Mouse (Mus musculus): ENCODE data around the gene Hba-a2. TPM values are rescaled to one million over a fixed set of nuclear protein-coding genes. Genes with fewer than 3 reads are reported as not detected.
"Not testable (repeated sequence)": the region's sequence is repeated elsewhere in the genome, so short reads cannot be mapped to it uniquely, and the experiment has no call there.

The Hba-a2 gene
- polyA plus RNA-seq, 1 experiment from 2014 or later = 121,851 TPM

GRCm38 (mm10) chr11:32285031-32285775, 11.1 kb upstream of the Hba-a2 start:
- ATAC-seq = peak; percentile 77
- Histone ChIP-seq H3K9me3 (replicated peaks) (no peaks in the 10 kb centered on the region), H3K9ac (peak overlapping the region; percentile 40; the same call in 1 of the 2 replicates), H3K4me2 (peak overlapping the region; percentile 10), H3K27ac (peak overlapping the region; percentile 97), H3K4me3 (peak overlapping the region; percentile 46), H3K36me3 (peaks cover 12% of the 10 kb centered on the region), H3K27me3 (replicated peaks) (peaks cover 13% of the 10 kb centered on the region), H3K4me1 (peaks cover 48% of the 10 kb centered on the region)
- 43% methylated on average over 7 of the region's 7 CpGs for WGBS (ENCODE audit: insufficient replicate concordance)

- not testable (repeated sequence) for H3K9me3 ChIP-seq (replicated peaks); ATAC-seq; H3K27me3 ChIP-seq (replicated peaks)
- H3K4me3 ChIP-seq = peak overlapping the region; percentile 61
- peak overlapping the region; percentile 97 for H3K27ac ChIP-seq
- peak overlapping the region; percentile 64 for H3K4me2 ChIP-seq
- H3K9ac ChIP-seq = peak overlapping the region; percentile 84
- H3K36me3 ChIP-seq = peaks cover 18% of the 10 kb centered on the region
- peaks cover 46% of the 10 kb centered on the region for H3K4me1 ChIP-seq
These were observed 10.4 kb upstream of the Hba-a2 start for GRCm38 (mm10) chr11:32285887-32286286.

GRCm38 (mm10) chr11:32286695-32287492, 9.4 kb upstream of the Hba-a2 start, which contains the start of gene Hbq1b:
Gene Hbq1b, plus strand, starts transcription at chr11:32286965.
- peak within 1 kb of the TSS; percentile 84 for H3K9ac ChIP-seq
- WGBS (ENCODE audit: insufficient replicate concordance) = 18% methylated on average over 31 of the region's 33 CpGs
- peak within 1 kb of the TSS; percentile 97 for H3K27ac ChIP-seq
- peaks cover 26% of the 10 kb centered on the region for H3K36me3 ChIP-seq
- H3K9me3 ChIP-seq (replicated peaks); ATAC-seq; H3K27me3 ChIP-seq (replicated peaks): not testable (repeated sequence)
- peak within 1 kb of the TSS; percentile 64 for H3K4me2 ChIP-seq
- H3K4me3 ChIP-seq = peak within 1 kb of the TSS; percentile 61
- peaks cover 46% of the 10 kb centered on the region for H3K4me1 ChIP-seq

- Histone ChIP-seq H3K9ac (peak overlapping the region; percentile 84), H3K27ac (peak overlapping the region; percentile 97), H3K27me3 (replicated peaks) (peaks cover 4% of the 10 kb centered on the region; the same call in 1 of the 2 replicates), H3K36me3 (peaks cover 29% of the 10 kb centered on the region), H3K4me3 (peak overlapping the region; percentile 61), H3K9me3 (replicated peaks) (no peaks in the 10 kb centered on the region), H3K4me1 (peaks cover 46% of the 10 kb centered on the region), H3K4me2 (peak overlapping the region; percentile 64)
- WGBS (ENCODE audit: insufficient replicate concordance) = 54% methylated on average over 9 of the region's 9 CpGs
- ATAC-seq = no peak
These were observed 8.8 kb upstream of the Hba-a2 start for GRCm38 (mm10) chr11:32287493-32287825.

- H3K27ac ChIP-seq = peak overlapping the region; percentile 97
- peak overlapping the region; percentile 64 for H3K4me2 ChIP-seq
- H3K9me3 ChIP-seq (replicated peaks); ATAC-seq; H3K27me3 ChIP-seq (replicated peaks): not testable (repeated sequence)
- H3K36me3 ChIP-seq = peaks cover 41% of the 10 kb centered on the region
- H3K4me3 ChIP-seq = peak overlapping the region; percentile 28
- 43% methylated on average over 4 of the region's 4 CpGs for WGBS (ENCODE audit: insufficient replicate concordance)
- peaks cover 75% of the 10 kb centered on the region for H3K4me1 ChIP-seq
- H3K9ac ChIP-seq = peak overlapping the region; percentile 84
These were observed 3.5 kb upstream of the Hba-a2 start for GRCm38 (mm10) chr11:32292819-32293218.

- Histone ChIP-seq H3K9ac (peak overlapping the region; percentile 84), H3K27ac (peak overlapping the region; percentile 97), H3K4me2 (peak overlapping the region; percentile 64), H3K4me1 (peaks cover 71% of the 10 kb centered on the region), H3K36me3 (peaks cover 40% of the 10 kb centered on the region), H3K4me3 (peak overlapping the region; percentile 14; the same call in 1 of the 2 replicates)
- 31% methylated on average over 3 of the region's 3 CpGs for WGBS (ENCODE audit: insufficient replicate concordance)
- H3K27me3 ChIP-seq (replicated peaks); H3K9me3 ChIP-seq (replicated peaks): not testable (repeated sequence)
- ATAC-seq = peak; percentile 14; the same call in 1 of the 2 replicates
These were observed 2.8 kb upstream of the Hba-a2 start for GRCm38 (mm10) chr11:32293479-32293878.

GRCm38 (mm10) chr11:32297417-32297816, 1.1 kb downstream of the Hba-a2 start:
- Histone ChIP-seq H3K4me3 (peak overlapping the region; percentile 59), H3K4me2 (peak overlapping the region; percentile 54), H3K36me3 (peaks cover 34% of the 10 kb centered on the region), H3K4me1 (peaks cover 53% of the 10 kb centered on the region), H3K9ac (peak overlapping the region; percentile 76), H3K27me3 (replicated peaks) (peaks cover 21% of the 10 kb centered on the region), H3K27ac (peak overlapping the region; percentile 97)
- 8% methylated on average over 2 of the region's 2 CpGs for WGBS (ENCODE audit: insufficient replicate concordance)
- H3K9me3 ChIP-seq (replicated peaks) = not testable (repeated sequence)
- peak; percentile 8 for ATAC-seq

- ATAC-seq = peak; percentile 66
- peak overlapping the region; percentile 54 for H3K4me2 ChIP-seq
- H3K27me3 ChIP-seq (replicated peaks) = peaks cover 26% of the 10 kb centered on the region
- peak overlapping the region; percentile 59 for H3K4me3 ChIP-seq
- 63% methylated on average over 1 of the region's 1 CpGs for WGBS (ENCODE audit: insufficient replicate concordance)
- no peaks in the 10 kb centered on the region for H3K9me3 ChIP-seq (replicated peaks)
- peaks cover 49% of the 10 kb centered on the region for H3K4me1 ChIP-seq
- H3K36me3 ChIP-seq = peaks cover 39% of the 10 kb centered on the region
- peak overlapping the region; percentile 76 for H3K9ac ChIP-seq
- H3K27ac ChIP-seq = peak overlapping the region; percentile 97
These were observed 1.7 kb downstream of the Hba-a2 start for GRCm38 (mm10) chr11:32297866-32298531.

GRCm38 (mm10) chr11:32298532-32298918, 2.2 kb downstream of the Hba-a2 start:
- Histone ChIP-seq H3K9me3 (replicated peaks) (no peaks in the 10 kb centered on the region), H3K9ac (peak overlapping the region; percentile 76), H3K4me1 (peaks cover 49% of the 10 kb centered on the region), H3K27ac (peak overlapping the region; percentile 97), H3K36me3 (peaks cover 44% of the 10 kb centered on the region), H3K4me2 (peak overlapping the region; percentile 54), H3K4me3 (peak overlapping the region; percentile 59), H3K27me3 (replicated peaks) (peaks cover 30% of the 10 kb centered on the region)
- 93% methylated on average over 2 of the region's 2 CpGs for WGBS (ENCODE audit: insufficient replicate concordance)
- ATAC-seq = no peak

GRCm38 (mm10) chr11:32299865-32300264, 3.6 kb downstream of the Hba-a2 start, which contains the start of gene Hbq1a:
Gene Hbq1a, plus strand, starts transcription at chr11:32300069.
- ATAC-seq; H3K9me3 ChIP-seq (replicated peaks): not testable (repeated sequence)
- Histone ChIP-seq H3K27ac (peak within 1 kb of the TSS; percentile 90), H3K27me3 (replicated peaks) (peaks cover 42% of the 10 kb centered on the region), H3K9ac (peak within 1 kb of the TSS; percentile 68), H3K4me2 (peak within 1 kb of the TSS; percentile 66), H3K4me1 (peaks cover 39% of the 10 kb centered on the region), H3K36me3 (peaks cover 43% of the 10 kb centered on the region), H3K4me3 (peak within 1 kb of the TSS; percentile 46)
- 5% methylated on average over 16 of the region's 16 CpGs for WGBS (ENCODE audit: insufficient replicate concordance)

- ATAC-seq = no peak
- Histone ChIP-seq H3K9ac (peak overlapping the region; percentile 68), H3K4me2 (peak overlapping the region; percentile 66), H3K27ac (peak overlapping the region; percentile 90), H3K27me3 (replicated peaks) (peaks cover 42% of the 10 kb centered on the region), H3K4me1 (peaks cover 32% of the 10 kb centered on the region), H3K9me3 (replicated peaks) (no peaks in the 10 kb centered on the region), H3K4me3 (peak overlapping the region; percentile 46), H3K36me3 (peaks cover 41% of the 10 kb centered on the region)
- WGBS (ENCODE audit: insufficient replicate concordance) = 50% methylated on average over 15 of the region's 17 CpGs
These were observed 4.3 kb downstream of the Hba-a2 start for GRCm38 (mm10) chr11:32300279-32301267.
